Mouse (Mus musculus) liver, adult 2 months (tissue): ENCODE data around the gene Fshr.

ENCODE experiments used
- CTCF ChIP-seq: fragments of 200-500 bp; IDR thresholded peaks from 2 replicates; pipeline ENCODE4 v1.5.1; 2011; ENCODE audit warnings: low read depth, low read length, control low read depth
- POLR2A ChIP-seq: fragments of 200-500 bp; IDR thresholded peaks from 2 replicates; pipeline ENCODE4 v1.6.1; 2011; ENCODE audit warnings: low read length, control low read depth; ENCODE audit not compliant: insufficient read depth; ENCODE audit errors: extremely low read depth

- TF ChIP-seq CTCF = no peak
- no peak for TF ChIP-seq POLR2A
These were observed 181.0 kb downstream of the Fshr start for GRCm38 (mm10) chr17:89019518-89019917.
